In the genomic region with DNA sequence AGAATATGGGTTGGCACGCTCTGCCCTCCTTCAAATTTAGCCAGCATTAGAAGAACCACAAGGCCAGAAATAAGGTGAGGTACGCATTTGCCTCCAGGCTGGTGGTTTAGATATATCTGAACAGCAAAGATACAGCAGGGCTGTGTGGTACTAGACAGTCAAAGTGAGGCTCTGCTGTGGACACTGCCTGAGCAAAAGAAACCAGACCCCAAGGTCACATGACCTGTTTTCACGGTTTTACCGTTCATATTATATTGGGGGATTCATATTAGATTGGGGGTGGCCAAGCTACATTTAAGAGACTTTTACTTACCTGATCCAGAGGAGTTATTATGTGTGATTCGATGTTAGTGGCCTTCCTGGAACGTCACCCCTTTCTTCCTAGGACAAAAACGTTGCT, we compare ENCODE assay signal across 1 mouse cellular context.
TF ChIP-seq lines count a peak whose summit lies in the region.

No protein-coding gene starts in this region.

TF ChIP-seq in MEL, 35 proteins besides CTCF, POLR2A, EP300 and RAD21:
- TF ChIP-seq GATA1 (IDR thresholded peaks at IDR 0.05; ENCODE audit: low read depth, low read length) (no peak), MAX (IDR thresholded peaks at IDR 0.05; ENCODE audit: low read length) (peak; percentile 56), TCF12 (IDR thresholded peaks at IDR 0.05; ENCODE audit: low read depth, low read length) (peak; percentile 37; the same call in 1 of the 2 replicates), MYC (IDR thresholded peaks at IDR 0.05; ENCODE audit: low read depth, low read length) (no peak; the same call in 1 of the 2 replicates), USF1 (IDR thresholded peaks at IDR 0.05; ENCODE audit: low read depth, low read length) (peak; percentile 93), JUND (IDR thresholded peaks at IDR 0.05; ENCODE audit: low read depth, low read length) (0 out of 2 replicates have a peak, but pooled peaks have one; percentile 51), SIN3A (IDR thresholded peaks at IDR 0.05; ENCODE audit: low read length) (0 out of 2 replicates have a peak, but pooled peaks have one; percentile 10), USF2 (IDR thresholded peaks at IDR 0.05; ENCODE audit: borderline replicate concordance in 1 of 2, insufficient read depth in 1 of 2, low read depth in 1 of 2, low read length in 2 of 2) (peak in 1 of 2 experiments; percentile 78; a peak in 2 of 4 replicates), POLR2AphosphoS2 (IDR thresholded peaks at IDR 0.05; ENCODE audit: low read length) (0 out of 2 replicates have a peak, but pooled peaks have one; percentile 3), MAFK (IDR thresholded peaks at IDR 0.05; ENCODE audit: borderline replicate concordance, low read depth, low read length) (no peak), BHLHE40 (IDR thresholded peaks at IDR 0.05; ENCODE audit: borderline replicate concordance, low read depth, low read length) (peak; percentile 46; the same call in 1 of the 2 replicates), TBP (IDR thresholded peaks at IDR 0.05; ENCODE audit: low read depth, low read length) (peak; percentile 67; the same call in 1 of the 2 replicates), CHD2 (IDR thresholded peaks at IDR 0.05; ENCODE audit: low read length) (no peak), NELFE (IDR thresholded peaks at IDR 0.05; ENCODE audit: low read depth, low read length) (no peak; the same call in 1 of the 2 replicates), ZMIZ1 (IDR thresholded peaks at IDR 0.05; ENCODE audit: low read depth, low read length) (no peak), RCOR1 (IDR thresholded peaks at IDR 0.05; ENCODE audit: low read depth, low read length) (0 out of 2 replicates have a peak, but pooled peaks have one; percentile 29), MXI1 (IDR thresholded peaks at IDR 0.05; ENCODE audit: low read depth, low read length) (peak; percentile 37; the same call in 1 of the 2 replicates), ZC3H11A (IDR thresholded peaks at IDR 0.05; ENCODE audit: low read depth, low read length) (0 out of 2 replicates have a peak, but pooled peaks have one; percentile 9), MYB (IDR thresholded peaks at IDR 0.05; ENCODE audit: low read depth, low read length) (0 out of 2 replicates have a peak, but pooled peaks have one; percentile 8)
